Mouse (Mus musculus) brain, adult 10 weeks (tissue): ENCODE data around the gene Nudt1. TPM values are rescaled to one million over a fixed set of nuclear protein-coding genes. Genes with fewer than 3 reads are reported as not detected.

ENCODE experiments used
- polyA plus RNA-seq: library from polyadenylated mRNA; stranded (reverse); fragments of 350-450 nt; fragmentation: Illumina TruSeq; extraction: RNeasy Lipid Tissue Mini Kit (QIAGEN cat#74804); gene quantifications from one replicate; pipeline ENCODE4 v1.2.3, GENCODE M21; 2015; ENCODE audit warnings: low read depth, low replicate concordance

Nudt1 gene
- 11.8 TPM for polyA plus RNA-seq

DNA sequence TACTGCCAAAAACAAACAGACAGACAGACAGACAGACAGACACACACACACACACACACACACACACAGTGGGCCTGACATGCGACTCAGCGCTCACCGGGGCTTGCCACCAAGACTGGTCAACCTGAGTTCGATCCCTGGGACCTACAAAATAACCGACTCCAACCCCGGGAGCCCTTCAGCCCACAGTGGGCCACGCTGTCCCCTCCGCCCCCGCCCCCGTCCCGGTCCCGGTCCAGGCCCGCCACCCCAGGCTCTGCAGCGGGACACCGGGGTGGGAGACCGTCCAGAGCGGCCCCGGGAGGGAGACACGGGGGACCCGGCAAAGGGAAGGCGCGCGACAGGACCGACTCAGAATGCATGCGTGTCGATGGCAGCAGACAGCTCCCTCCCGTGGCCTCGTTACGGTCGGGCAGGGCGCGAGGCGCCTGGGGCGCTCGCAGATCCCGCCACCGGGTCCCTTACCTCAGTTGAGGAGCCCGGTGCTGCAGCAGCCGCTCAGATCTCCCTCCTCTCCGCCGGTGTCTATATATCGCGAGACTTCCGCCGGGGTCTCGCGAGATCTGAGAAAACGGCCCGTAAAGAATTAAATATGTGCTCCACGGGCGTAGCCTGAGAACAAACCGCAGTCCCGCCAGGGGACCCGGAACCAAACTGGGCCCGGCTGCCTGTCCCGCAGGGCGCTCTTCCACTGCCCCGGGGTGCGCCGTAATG is at the start of gene Nudt1, which contains the start of gene Mad1l1:
Gene Nudt1 (plus strand): TSS at position 615 of the 714 bp plus-strand sequence.
Gene Mad1l1 (minus strand): TSS at position 511 of the 714 bp plus-strand sequence.

DNA sequence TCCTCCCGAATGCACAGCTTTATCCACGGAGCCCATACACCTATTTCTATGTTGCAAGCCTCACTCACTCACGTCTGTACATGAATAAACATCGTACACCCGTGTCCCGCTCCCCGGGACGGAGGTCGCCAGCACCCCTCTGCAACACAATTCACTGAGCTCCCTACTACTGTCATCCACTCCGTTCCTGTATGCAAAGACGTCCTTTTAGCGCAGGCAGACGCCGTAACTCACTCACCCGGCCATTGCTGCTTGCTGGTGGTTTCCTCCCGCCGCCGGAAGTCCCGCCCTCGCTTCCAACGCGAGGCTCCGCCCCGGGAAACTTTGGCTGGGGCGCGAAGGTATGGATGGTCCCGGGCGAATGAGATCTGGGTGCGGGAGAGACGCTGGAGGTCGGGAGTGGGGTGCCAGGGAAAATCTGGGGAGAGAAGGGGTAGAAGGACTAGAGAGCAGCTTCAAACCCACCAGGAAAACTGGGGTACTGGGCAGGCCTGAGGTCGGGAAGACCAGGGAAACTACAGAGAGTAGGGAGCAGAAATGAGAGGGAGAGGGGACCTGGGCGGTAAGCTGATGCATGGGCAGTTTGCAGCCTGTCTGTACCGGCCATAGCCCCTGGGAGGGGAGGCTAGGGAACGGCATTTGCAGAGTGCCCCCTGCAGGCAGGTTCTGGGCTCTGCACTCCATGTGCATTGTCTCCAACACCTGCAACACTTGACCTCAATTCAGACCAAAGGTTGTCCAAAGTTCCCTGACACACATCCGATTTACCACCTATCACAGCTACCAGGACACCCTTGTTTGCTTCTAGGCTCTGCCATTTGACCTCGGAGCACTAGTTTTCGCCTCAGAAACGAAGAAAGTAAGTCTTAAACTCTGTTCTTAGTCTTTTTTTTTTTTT is 10.4 kb downstream of the Nudt1 start, which contains the start of gene Mrm2:
Gene Mrm2 (minus strand): TSS at position 284 of the 898 bp plus-strand sequence.

Other genes with a start within 250 kb of the Nudt1 start
- 11.8 TPM for gene Mad1l1, start 104 bp upstream of the Nudt1 start, polyA plus RNA-seq
- 16.7 TPM for gene Mrm2, start 10.2 kb downstream of the Nudt1 start, polyA plus RNA-seq
- 14.8 TPM for gene Snx8, start 67.6 kb downstream of the Nudt1 start, polyA plus RNA-seq
- 71.6 TPM for gene Eif3b, start 97.7 kb downstream of the Nudt1 start, polyA plus RNA-seq
- gene Gm4869, start 124.0 kb downstream of the Nudt1 start, polyA plus RNA-seq: not detected
- 17.4 TPM for gene Chst12, start 183.9 kb downstream of the Nudt1 start, polyA plus RNA-seq
- gene Grifin, start 243.4 kb downstream of the Nudt1 start, polyA plus RNA-seq: 0.94 TPM